Mouse (Mus musculus) urinary bladder, postnatal 4 days (tissue): ENCODE measurements around the gene Afg3l1.
"Not testable (repeated sequence)": the region's sequence is repeated elsewhere in the genome, so short reads cannot be mapped to it uniquely, and the experiment has no call there.

Source experiments
- DNase-seq, 2 experiments: peaks; one replicate each; pipeline ENCODE4 v3.0.0; 2021 to 2022; ENCODE audit warnings: low spot score in 2 of 2

Afg3l1 gene

GRCm38 (mm10) chr8:123467476-123467875 lies 10.2 kb upstream of the Afg3l1 start:
- DNase-seq = no peak

GRCm38 (mm10) chr8:123472991-123473390 lies 4.7 kb upstream of the Afg3l1 start:
- DNase-seq = not testable (repeated sequence)

GRCm38 (mm10) chr8:123474549-123474948 lies 3.2 kb upstream of the Afg3l1 start:
- DNase-seq = not testable (repeated sequence)

- DNase-seq = no peak
These were observed 579 bp upstream of the Afg3l1 start for GRCm38 (mm10) chr8:123476911-123477736.

- DNase-seq = no peak
These were observed 934 bp downstream of the Afg3l1 start for GRCm38 (mm10) chr8:123478456-123479218.

GRCm38 (mm10) chr8:123482627-123483026 lies 4.9 kb downstream of the Afg3l1 start:
- DNase-seq = no peak

GRCm38 (mm10) chr8:123491280-123492075 lies 13.8 kb downstream of the Afg3l1 start:
- DNase-seq = no peak

- DNase-seq = no peak
These were observed 15.2 kb downstream of the Afg3l1 start for GRCm38 (mm10) chr8:123492898-123493297.

GRCm38 (mm10) chr8:123497699-123498098 lies 20.0 kb downstream of the Afg3l1 start:
- DNase-seq = no peak

GRCm38 (mm10) chr8:123498963-123499362 lies 21.3 kb downstream of the Afg3l1 start:
- no peak for DNase-seq

GRCm38 (mm10) chr8:123499556-123499955 lies 21.9 kb downstream of the Afg3l1 start:
- no peak for DNase-seq

GRCm38 (mm10) chr8:123502192-123502591 lies 24.5 kb downstream of the Afg3l1 start:
- no peak for DNase-seq

GRCm38 (mm10) chr8:123503801-123504467 lies 26.2 kb downstream of the Afg3l1 start:
- DNase-seq = no peak

- DNase-seq = no peak
These were observed 27.0 kb downstream of the Afg3l1 start for GRCm38 (mm10) chr8:123504591-123505195.

- DNase-seq = no peak
These were observed 27.6 kb downstream of the Afg3l1 start for GRCm38 (mm10) chr8:123505267-123505666.

GRCm38 (mm10) chr8:123505695-123506094 lies 28.0 kb downstream of the Afg3l1 start:
- no peak for DNase-seq

GRCm38 (mm10) chr8:123507153-123507552 lies 29.4 kb downstream of the Afg3l1 start:
- DNase-seq = no peak

GRCm38 (mm10) chr8:123510819-123511218 lies 33.1 kb downstream of the Afg3l1 start:
- no peak for DNase-seq

- DNase-seq = no peak
These were observed 36.4 kb downstream of the Afg3l1 start for GRCm38 (mm10) chr8:123514136-123514535.

GRCm38 (mm10) chr8:123514781-123515539 lies 37.3 kb downstream of the Afg3l1 start, which contains the start of gene Dbndd1:
Gene Dbndd1 (minus strand): TSS chr8:123515463.
- DNase-seq = no peak
